Mouse (Mus musculus): ENCODE results near the gene Trappc11. TPM values are rescaled to one million over a fixed set of nuclear protein-coding genes. Genes with fewer than 3 reads are reported as not detected.
A peak's percentile ranks its signal among the peaks of the same experiment; 100 is the strongest.
"Not testable (repeated sequence)": the region's sequence is repeated elsewhere in the genome, so short reads cannot be mapped to it uniquely, and the experiment has no call there.

The Trappc11 gene
- polyA plus RNA-seq, 1 experiment from 2014 or later = 37.5 TPM

- Histone ChIP-seq H3K4me2 (replicated peaks; ENCODE audit: low read depth, low read length) (no peak overlapping the region), H3K36me3 (ENCODE audit: control insufficient read depth, insufficient read depth, low read length) (no peaks in the 10 kb centered on the region), H3K9ac (ENCODE audit: low read depth, low read length) (no peak overlapping the region), H3K4me1 (ENCODE audit: control insufficient read depth, insufficient read depth, low read length) (no peaks in the 10 kb centered on the region), H3K4me3 (ENCODE audit: low read length) (no peak overlapping the region), H3K9me3 (ENCODE audit: control insufficient read depth, low read length) (peaks cover 13% of the 10 kb centered on the region; the same call in 1 of the 2 replicates), H3K27ac (ENCODE audit: low read depth, low read length) (no peak overlapping the region), H3K27me3 (ENCODE audit: control insufficient read depth, insufficient read depth, low read length) (no peaks in the 10 kb centered on the region)
- ATAC-seq (ENCODE audit: low FRiP score, low TSS enrichment) = 0 out of 2 replicates have a peak, but pooled peaks have one; percentile 49
- 54% methylated on average over 6 of the region's 6 CpGs for WGBS
Observed at GRCm38 (mm10) chr8:47459216-47459749, 74.0 kb downstream of the Trappc11 start.

GRCm38 (mm10) chr8:47458591-47458990 lies 74.7 kb downstream of the Trappc11 start:
- 92% methylated on average over 10 of the region's 10 CpGs for WGBS
- Histone ChIP-seq H3K27me3 (ENCODE audit: control insufficient read depth, insufficient read depth, low read length) (no peaks in the 10 kb centered on the region), H3K27ac (ENCODE audit: low read depth, low read length) (no peak overlapping the region), H3K9ac (ENCODE audit: low read depth, low read length) (no peak overlapping the region), H3K36me3 (ENCODE audit: control insufficient read depth, insufficient read depth, low read length) (no peaks in the 10 kb centered on the region), H3K4me3 (ENCODE audit: low read length) (no peak overlapping the region), H3K4me1 (ENCODE audit: control insufficient read depth, insufficient read depth, low read length) (no peaks in the 10 kb centered on the region), H3K9me3 (ENCODE audit: control insufficient read depth, low read length) (peaks cover 13% of the 10 kb centered on the region; the same call in 1 of the 2 replicates), H3K4me2 (replicated peaks; ENCODE audit: low read depth, low read length) (no peak overlapping the region)
- ATAC-seq (ENCODE audit: low FRiP score, low TSS enrichment) = no peak

GRCm38 (mm10) chr8:47449211-47449610 lies 84.1 kb downstream of the Trappc11 start:
- WGBS = 92% methylated on average over 2 of the region's 2 CpGs
- not testable (repeated sequence) for H3K9ac ChIP-seq (ENCODE audit: low read depth, low read length); H3K4me1 ChIP-seq (ENCODE audit: control insufficient read depth, insufficient read depth, low read length); H3K4me2 ChIP-seq (replicated peaks; ENCODE audit: low read depth, low read length); H3K27ac ChIP-seq (ENCODE audit: low read depth, low read length); ATAC-seq (ENCODE audit: low FRiP score, low TSS enrichment); H3K9me3 ChIP-seq (ENCODE audit: control insufficient read depth, low read length); H3K36me3 ChIP-seq (ENCODE audit: control insufficient read depth, insufficient read depth, low read length); H3K27me3 ChIP-seq (ENCODE audit: control insufficient read depth, insufficient read depth, low read length); H3K4me3 ChIP-seq (ENCODE audit: low read length)

GRCm38 (mm10) chr8:47446312-47447046 lies 86.8 kb downstream of the Trappc11 start, which contains the start of gene Stox2:
TSS of gene Stox2 (minus strand) at chr8:47446362.
- no peak within 1 kb of the TSS for H3K4me2 ChIP-seq (replicated peaks; ENCODE audit: low read depth, low read length)
- no peak within 1 kb of the TSS for H3K27ac ChIP-seq (ENCODE audit: low read depth, low read length)
- no peaks in the 10 kb centered on the region for H3K36me3 ChIP-seq (ENCODE audit: control insufficient read depth, insufficient read depth, low read length)
- no peaks in the 10 kb centered on the region for H3K4me1 ChIP-seq (ENCODE audit: control insufficient read depth, insufficient read depth, low read length)
- ATAC-seq (ENCODE audit: low FRiP score, low TSS enrichment) = no peak
- WGBS = 81% methylated on average over 19 of the region's 19 CpGs
- no peaks in the 10 kb centered on the region for H3K27me3 ChIP-seq (ENCODE audit: control insufficient read depth, insufficient read depth, low read length)
- no peaks in the 10 kb centered on the region for H3K9me3 ChIP-seq (ENCODE audit: control insufficient read depth, low read length)
- no peak within 1 kb of the TSS for H3K4me3 ChIP-seq (ENCODE audit: low read length)
- H3K9ac ChIP-seq (ENCODE audit: low read depth, low read length) = no peak within 1 kb of the TSS

Other genes starting within 250 kb of the Trappc11 start
- gene Stox2, start 87.1 kb downstream of the Trappc11 start, polyA plus RNA-seq (2014; fragmentation: Nextera tagmentation; extraction: Ambion mirVana) = 12.2 and 16.4 TPM in 2 replicates
- gene Rwdd4a, start 194 bp upstream of the Trappc11 start, polyA plus RNA-seq (2014; fragmentation: Nextera tagmentation; extraction: Ambion mirVana) = 31.9 and 45.4 TPM in 2 replicates
- 15.0 and 22.4 TPM in 2 replicates for gene Ing2, start 142.1 kb upstream of the Trappc11 start, polyA plus RNA-seq (2014; fragmentation: Nextera tagmentation; extraction: Ambion mirVana)
- gene Cdkn2aip, start 180.5 kb upstream of the Trappc11 start, polyA plus RNA-seq (2014; fragmentation: Nextera tagmentation; extraction: Ambion mirVana) = 26.0 and 33.7 TPM in 2 replicates

Data from kidney, embryonic 14.5 days (tissue).